Mouse (Mus musculus): ENCODE measurements around the gene Ccnt2. TPM values are rescaled to one million over a fixed set of nuclear protein-coding genes. Genes with fewer than 3 reads are reported as not detected.

The Ccnt2 gene
- polyA plus RNA-seq, 1 experiment from 2014 or later, result 82.9 TPM

- WGBS, result 2% methylated on average over 14 of the region's 14 CpGs
- Histone ChIP-seq H3K27me3 (ENCODE audit: insufficient read depth, poor library complexity, severe bottlenecking) (no peaks in the 10 kb centered on the region), H3K4me3 (peak overlapping the region; percentile 96), H3K4me1 (replicated peaks) (peaks cover 28% of the 10 kb centered on the region), H3K36me3 (peaks cover 10% of the 10 kb centered on the region), H3K27ac (peak overlapping the region; percentile 97), H3K9me3 (no peaks in the 10 kb centered on the region)
- DNase-seq (ENCODE audit: low spot score), result no peak
Observed at GRCm38 (mm10) chr1:127773198-127773802, 664 bp upstream of the Ccnt2 start.

- WGBS, result under 1% methylated on average over 31 of the region's 31 CpGs
- Histone ChIP-seq H3K4me3 (peak overlapping the region; percentile 96), H3K27ac (peak overlapping the region; percentile 97), H3K36me3 (peaks cover 22% of the 10 kb centered on the region), H3K4me1 (replicated peaks) (peaks cover 37% of the 10 kb centered on the region), H3K9me3 (no peaks in the 10 kb centered on the region), H3K27me3 (ENCODE audit: insufficient read depth, poor library complexity, severe bottlenecking) (no peaks in the 10 kb centered on the region)
- DNase-seq (ENCODE audit: low spot score), result no peak
Observed at GRCm38 (mm10) chr1:127774501-127774880, 527 bp downstream of the Ccnt2 start.

GRCm38 (mm10) chr1:127775206-127775720, 1.3 kb downstream of the Ccnt2 start:
- Histone ChIP-seq H3K36me3 (peaks cover 23% of the 10 kb centered on the region), H3K27ac (peak overlapping the region; percentile 97), H3K4me1 (replicated peaks) (peaks cover 45% of the 10 kb centered on the region), H3K9me3 (no peaks in the 10 kb centered on the region), H3K4me3 (peak overlapping the region; percentile 96), H3K27me3 (ENCODE audit: insufficient read depth, poor library complexity, severe bottlenecking) (no peaks in the 10 kb centered on the region)
- whole genome bisulfite sequencing, result 16% methylated on average over 10 of the region's 10 CpGs
- no peak for DNase-seq (ENCODE audit: low spot score)

- Histone ChIP-seq H3K27ac (no peak overlapping the region), H3K27me3 (ENCODE audit: insufficient read depth, poor library complexity, severe bottlenecking) (no peaks in the 10 kb centered on the region), H3K36me3 (peaks cover 23% of the 10 kb centered on the region), H3K9me3 (no peaks in the 10 kb centered on the region), H3K4me1 (replicated peaks) (peaks cover 51% of the 10 kb centered on the region), H3K4me3 (peak overlapping the region; percentile 96)
- 62% methylated on average over 6 of the region's 6 CpGs for WGBS
- no peak for DNase-seq (ENCODE audit: low spot score)
Observed at GRCm38 (mm10) chr1:127776246-127776645, 2.3 kb downstream of the Ccnt2 start.

- Histone ChIP-seq H3K27me3 (ENCODE audit: insufficient read depth, poor library complexity, severe bottlenecking) (no peaks in the 10 kb centered on the region), H3K4me1 (replicated peaks) (peaks cover 58% of the 10 kb centered on the region), H3K36me3 (peaks cover 31% of the 10 kb centered on the region), H3K27ac (no peak overlapping the region), H3K4me3 (no peak overlapping the region), H3K9me3 (no peaks in the 10 kb centered on the region)
- DNase-seq (ENCODE audit: low spot score), result no peak
- WGBS, result 92% methylated on average over 3 of the region's 3 CpGs
Observed at GRCm38 (mm10) chr1:127778611-127779010, 4.6 kb downstream of the Ccnt2 start.

- no peak overlapping the region for H3K4me3 ChIP-seq
Observed at GRCm38 (mm10) chr1:127780142-127780541, 6.2 kb downstream of the Ccnt2 start.

GRCm38 (mm10) chr1:127780849-127781248, 6.9 kb downstream of the Ccnt2 start:
- no peak overlapping the region for H3K4me3 ChIP-seq
- 62% methylated on average over 2 of the region's 2 CpGs for WGBS
- H3K27me3 ChIP-seq (ENCODE audit: insufficient read depth, poor library complexity, severe bottlenecking), result no peaks in the 10 kb centered on the region
- H3K9me3 ChIP-seq, result no peaks in the 10 kb centered on the region
- peaks cover 37% of the 10 kb centered on the region for H3K36me3 ChIP-seq
- H3K4me1 ChIP-seq (replicated peaks), result peaks cover 50% of the 10 kb centered on the region
- no peak for DNase-seq (ENCODE audit: low spot score)
- no peak overlapping the region for H3K27ac ChIP-seq

More at GRCm38 (mm10) chr1:127780142-127780541, 6.2 kb downstream of the Ccnt2 start:
- H3K36me3 ChIP-seq, result peaks cover 37% of the 10 kb centered on the region
- no peaks in the 10 kb centered on the region for H3K9me3 ChIP-seq
- H3K27ac ChIP-seq, result no peak overlapping the region
- H3K27me3 ChIP-seq (ENCODE audit: insufficient read depth, poor library complexity, severe bottlenecking), result no peaks in the 10 kb centered on the region
- H3K4me1 ChIP-seq (replicated peaks), result peaks cover 57% of the 10 kb centered on the region
- no peak for DNase-seq (ENCODE audit: low spot score)
- 40% methylated on average over 3 of the region's 3 CpGs for WGBS

GRCm38 (mm10) chr1:127783862-127784261, 9.9 kb downstream of the Ccnt2 start:
- H3K27ac ChIP-seq, result no peak overlapping the region
- H3K4me1 ChIP-seq (replicated peaks), result peaks cover 36% of the 10 kb centered on the region
- peaks cover 21% of the 10 kb centered on the region for H3K36me3 ChIP-seq
- no peak overlapping the region for H3K4me3 ChIP-seq
- H3K27me3 ChIP-seq (ENCODE audit: insufficient read depth, poor library complexity, severe bottlenecking), result no peaks in the 10 kb centered on the region
- no peak for DNase-seq (ENCODE audit: low spot score)
- no peaks in the 10 kb centered on the region for H3K9me3 ChIP-seq

- no peak overlapping the region for H3K27ac ChIP-seq
- no peaks in the 10 kb centered on the region for H3K27me3 ChIP-seq (ENCODE audit: insufficient read depth, poor library complexity, severe bottlenecking)
- no peak for DNase-seq (ENCODE audit: low spot score)
- H3K9me3 ChIP-seq, result no peaks in the 10 kb centered on the region
- H3K4me3 ChIP-seq, result no peak overlapping the region
- 88% methylated on average over 1 of the region's 1 CpGs for WGBS
- peaks cover 18% of the 10 kb centered on the region for H3K36me3 ChIP-seq
- peaks cover 20% of the 10 kb centered on the region; the same call in 1 of the 2 replicates for H3K4me1 ChIP-seq (replicated peaks)
Observed at GRCm38 (mm10) chr1:127785882-127786281, 11.9 kb downstream of the Ccnt2 start.

GRCm38 (mm10) chr1:127788943-127789342, 15.0 kb downstream of the Ccnt2 start:
- no peak for DNase-seq (ENCODE audit: low spot score)
- WGBS, result 84% methylated on average over 6 of the region's 6 CpGs
- H3K36me3 ChIP-seq, result peaks cover 31% of the 10 kb centered on the region
- H3K4me3 ChIP-seq, result no peak overlapping the region
- no peaks in the 10 kb centered on the region for H3K9me3 ChIP-seq
- H3K27ac ChIP-seq, result no peak overlapping the region
- no peaks in the 10 kb centered on the region for H3K27me3 ChIP-seq (ENCODE audit: insufficient read depth, poor library complexity, severe bottlenecking)
- H3K4me1 ChIP-seq (replicated peaks), result 0 out of 2 replicates have a peak, but pooled peaks cover 3% of the 10 kb centered on the region

GRCm38 (mm10) chr1:127793459-127793858, 19.5 kb downstream of the Ccnt2 start:
- 96% methylated on average over 1 of the region's 1 CpGs for WGBS
- Histone ChIP-seq H3K4me3 (no peak overlapping the region), H3K36me3 (peaks cover 46% of the 10 kb centered on the region), H3K27ac (no peak overlapping the region), H3K4me1 (replicated peaks) (no peaks in the 10 kb centered on the region), H3K9me3 (no peaks in the 10 kb centered on the region), H3K27me3 (ENCODE audit: insufficient read depth, poor library complexity, severe bottlenecking) (no peaks in the 10 kb centered on the region)
- no peak for DNase-seq (ENCODE audit: low spot score)

GRCm38 (mm10) chr1:127795087-127795769, 21.3 kb downstream of the Ccnt2 start:
- H3K27me3 ChIP-seq (ENCODE audit: insufficient read depth, poor library complexity, severe bottlenecking), result no peaks in the 10 kb centered on the region
- H3K36me3 ChIP-seq, result peaks cover 57% of the 10 kb centered on the region
- no peak overlapping the region for H3K4me3 ChIP-seq
- no peaks in the 10 kb centered on the region for H3K4me1 ChIP-seq (replicated peaks)
- WGBS, result 94% methylated on average over 6 of the region's 6 CpGs
- no peak for DNase-seq (ENCODE audit: low spot score)
- H3K27ac ChIP-seq, result no peak overlapping the region
- no peaks in the 10 kb centered on the region for H3K9me3 ChIP-seq

GRCm38 (mm10) chr1:127796341-127796740, 22.4 kb downstream of the Ccnt2 start:
- Histone ChIP-seq H3K4me3 (no peak overlapping the region), H3K27ac (no peak overlapping the region), H3K27me3 (ENCODE audit: insufficient read depth, poor library complexity, severe bottlenecking) (no peaks in the 10 kb centered on the region), H3K4me1 (replicated peaks) (no peaks in the 10 kb centered on the region), H3K36me3 (peaks cover 67% of the 10 kb centered on the region), H3K9me3 (no peaks in the 10 kb centered on the region)
- no peak for DNase-seq (ENCODE audit: low spot score)
- 86% methylated on average over 4 of the region's 4 CpGs for WGBS

Measured in hindbrain, embryonic 10.5 days (tissue).